Comparison of ENCODE assay signal across 8 mouse cellular contexts in genomic region chr1:163313101-163313773, GRCm38 (mm10). TPM values are rescaled to one million over a fixed set of nuclear protein-coding genes. Genes with fewer than 3 reads are reported as not detected.
DNase-seq lines count a peak whose midpoint lies in the region; ATAC-seq lines count a peak whose summit lies in the region.

Gene Prrx1, minus strand, starts transcription at chr1:163313710.

- DNase-seq in frontal cortex, postnatal 36 days (ENCODE audit: low spot score in 2 of 2): peak; percentile 10 to 17
- DNase-seq in frontal cortex, postnatal 25 days (ENCODE audit: low spot score in 2 of 2): no peak
- DNase-seq in adipocyte (ENCODE audit: low spot score): peak; percentile 69
- DNase-seq in gastrocnemius, adult 8-10 months (ENCODE audit: low spot score in 2 of 2): no peak
- no peak for DNase-seq in hindbrain, embryonic 14.5 days (ENCODE audit: low spot score)
- DNase-seq in midbrain, embryonic 10.5 days (ENCODE audit: low spot score): peak; percentile 57
- no peak for DNase-seq in cerebellum, adult 11-12 months

- H3K27me3 ChIP-seq in hindbrain, embryonic 14.5 days (ENCODE audit: control insufficient read depth, insufficient read depth, low read length): peaks cover 86% of the 10 kb centered on the region
- peaks cover 95% of the 10 kb centered on the region for H3K27me3 ChIP-seq in midbrain, embryonic 10.5 days (ENCODE audit: low read depth, poor library complexity, severe bottlenecking)

- H3K9ac ChIP-seq in hindbrain, embryonic 14.5 days: peak within 1 kb of the TSS; percentile 51

- H3K27ac ChIP-seq in hindbrain, embryonic 14.5 days: no peak within 1 kb of the TSS
- H3K27ac ChIP-seq in midbrain, embryonic 10.5 days (replicated peaks): peak within 1 kb of the TSS; percentile 81

- H3K4me1 ChIP-seq in hindbrain, embryonic 14.5 days (replicated peaks; ENCODE audit: control insufficient read depth, insufficient read depth, low read length): peaks cover 35% of the 10 kb centered on the region
- peaks cover 59% of the 10 kb centered on the region for H3K4me1 ChIP-seq in midbrain, embryonic 10.5 days

- peak within 1 kb of the TSS; percentile 28 for H3K4me3 ChIP-seq in hindbrain, embryonic 14.5 days (replicated peaks; ENCODE audit: low read length)
- H3K4me3 ChIP-seq in midbrain, embryonic 10.5 days: peak within 1 kb of the TSS; percentile 65

- H3K36me3 ChIP-seq in hindbrain, embryonic 14.5 days (replicated peaks; ENCODE audit: control insufficient read depth, insufficient read depth): no peaks in the 10 kb centered on the region
- no peaks in the 10 kb centered on the region for H3K36me3 ChIP-seq in midbrain, embryonic 10.5 days

- ATAC-seq in hindbrain, embryonic 14.5 days (ENCODE audit: low FRiP score): peak; percentile 35; the same call in 1 of the 2 replicates
- ATAC-seq in CD4-positive, CD25-positive, alpha-beta regulatory T cell, adult 4 months: no peak

- no peaks in the 10 kb centered on the region for H3K9me3 ChIP-seq in hindbrain, embryonic 14.5 days (ENCODE audit: control insufficient read depth, low read length)
- H3K9me3 ChIP-seq in midbrain, embryonic 10.5 days (replicated peaks): no peaks in the 10 kb centered on the region

- under 1% methylated on average over 17 of the region's 17 CpGs for WGBS in hindbrain, embryonic 14.5 days
- WGBS in midbrain, embryonic 10.5 days: under 1% methylated on average over 17 of the region's 17 CpGs

- H3K4me2 ChIP-seq in hindbrain, embryonic 14.5 days (replicated peaks): peak within 1 kb of the TSS; percentile 56

RNA-seq across cellular contexts. Expression of gene Prrx1, which starts in this region (rescaled TPM):
- 10 to 100 TPM; 34.8 to 41.6 (median 35.3) TPM for total RNA-seq in gastrocnemius, adult 8-10 months (2022)
- 4.6 and 5.3 TPM in 2 replicates for polyA plus RNA-seq in hindbrain, embryonic 14.5 days (2014; fragmentation: Nextera tagmentation; extraction: Ambion mirVana)
- polyA plus RNA-seq in midbrain, embryonic 10.5 days (2016; fragmentation: Nextera tagmentation; extraction: Ambion mirVana): 14.8 and 16.5 TPM in 2 replicates
- not detected for polyA plus RNA-seq in CD4-positive, CD25-positive, alpha-beta regulatory T cell, adult 4 months (2017; shearing (Covaris generic))

Comparison
In these comparisons a context has a peak if more than half of its experiments do, and no peak if none do; other contexts are left out.
1. DNase-seq: peak in frontal cortex, postnatal 36 days (2 of 2), adipocyte (single experiment) and midbrain, embryonic 10.5 days (single experiment); none in frontal cortex, postnatal 25 days (0 of 2), gastrocnemius, adult 8-10 months (0 of 2), hindbrain, embryonic 14.5 days (single experiment) and cerebellum, adult 11-12 months (single experiment).